Mouse (Mus musculus): ENCODE data around the gene Herc3. TPM values are rescaled to one million over a fixed set of nuclear protein-coding genes. Genes with fewer than 3 reads are reported as not detected.

Herc3 gene
- total RNA-seq, 2 experiments from 2014 or later: 26.8 to 65.5 TPM

- DNase-seq: no peak
- intact Hi-C loops (cut with DNase I): no loop called here
- no peak for TF ChIP-seq CTCF (IDR thresholded peaks at IDR 0.05)
- H3K4me3 ChIP-seq: peak overlapping the region; percentile 53
- H3K27ac ChIP-seq: peak overlapping the region; percentile 74
Measured at GRCm38 (mm10) chr6:58965071-58965831, 134.0 kb downstream of the Herc3 start.

- TF ChIP-seq CTCF (IDR thresholded peaks at IDR 0.05): no peak
- Histone ChIP-seq H3K4me3 (no peak overlapping the region), H3K27ac (no peak overlapping the region)
- DNase-seq: peak; percentile 65
- intact Hi-C loops (cut with DNase I): no loop called here
Measured at GRCm38 (mm10) chr6:58968272-58968671, 137.0 kb downstream of the Herc3 start.

Other genes with a start within 250 kb of the Herc3 start
- gene Abcg2, start 246.9 kb upstream of the Herc3 start, total RNA-seq (2021): 10 to 100 TPM; 16.5 to 16.9 TPM
- gene Nap1l5, start 75.6 kb downstream of the Herc3 start, total RNA-seq (2021): under 1 TPM; 0.15 to 0.20 TPM
- gene Fam13a, start 193.1 kb downstream of the Herc3 start, total RNA-seq (2021): 10 to 100 TPM in 1 of 2 experiments, 1 to 10 TPM in 1; 7.6 to 12.6 TPM

Data from gastrocnemius, adult 2 months (tissue).